Mouse (Mus musculus): ENCODE measurements around the gene Cgref1.

- TF ChIP-seq MAFK (IDR thresholded peaks at IDR 0.05; ENCODE audit: insufficient read depth, low read depth, low read length) (no peak), CHD2 (IDR thresholded peaks at IDR 0.05; ENCODE audit: low read depth, low read length) (no peak)
Measured at GRCm38 (mm10) chr5:30912156-30912555, 33.2 kb downstream of the Cgref1 start.
